Mouse (Mus musculus) embryo, embryonic 10 days (tissue): ENCODE data around the gene Selp.
A peak's percentile ranks its signal among the peaks of the same experiment; 100 is the strongest.

Experiments
- DNase-seq: peaks from one replicate; pipeline ENCODE4 v3.0.0-alpha.2; 2015; ENCODE audit warnings: low spot score

Selp gene

DNA sequence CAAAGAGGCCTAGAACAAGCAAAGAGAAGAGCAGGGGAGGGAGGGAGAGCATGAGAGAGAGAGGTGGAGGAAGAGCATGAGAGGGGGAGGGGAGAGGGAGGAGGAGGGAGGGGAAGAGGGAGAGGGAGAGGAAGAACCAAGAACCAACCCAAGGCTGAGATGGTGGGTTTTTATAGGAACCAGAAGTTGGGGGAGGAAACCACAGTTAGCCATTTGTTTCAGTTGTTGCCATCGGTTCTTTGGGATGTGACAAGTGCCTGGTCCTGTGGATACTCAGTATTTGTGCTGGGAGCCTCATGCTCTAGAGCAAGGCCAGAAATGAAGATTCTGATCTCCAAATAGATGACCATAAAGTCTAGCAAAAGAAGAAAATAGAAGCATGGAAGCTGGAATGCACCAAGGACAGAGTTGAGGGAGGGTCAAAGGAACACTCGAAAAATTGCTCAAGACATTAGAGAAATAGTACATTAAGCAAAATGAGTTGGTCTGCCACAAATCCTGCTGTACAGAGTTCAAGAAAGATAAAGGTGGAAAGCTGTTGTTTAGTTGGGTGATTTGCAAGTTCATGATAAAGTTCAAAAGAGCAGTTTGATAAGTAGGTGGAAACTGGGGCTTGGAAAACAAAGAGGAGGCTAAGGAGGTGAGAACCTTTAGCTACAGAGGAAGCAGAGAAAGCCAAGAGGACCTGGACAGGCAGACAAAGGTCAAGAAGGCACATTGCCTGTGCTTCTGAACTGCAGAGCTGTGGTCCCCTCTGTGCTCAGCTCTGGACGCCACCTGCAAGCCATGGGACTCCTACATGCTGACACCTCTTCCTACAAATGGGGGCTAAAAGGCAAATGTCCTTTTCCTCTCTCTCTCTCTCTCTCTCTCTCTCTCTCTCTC, 5.1 kb downstream of the Selp start:
- DNase-seq: no peak

DNA sequence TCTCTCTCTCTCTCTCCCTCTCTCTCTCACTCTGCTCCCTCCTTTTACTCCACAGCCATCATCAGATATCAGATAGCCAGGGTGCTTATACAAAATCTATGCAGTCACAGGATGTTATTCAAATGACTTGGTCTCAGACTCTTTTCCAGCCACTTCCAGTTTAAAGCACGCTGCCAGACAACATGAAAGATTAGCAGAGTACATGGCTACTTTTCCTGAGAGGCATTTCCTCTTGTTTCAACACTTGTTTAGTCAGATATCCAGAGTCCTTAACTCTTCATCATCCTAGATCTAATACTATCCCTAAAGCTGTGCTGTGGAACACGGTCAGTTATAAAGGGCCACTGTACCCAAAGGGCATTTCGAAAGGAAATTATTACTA, 5.7 kb downstream of the Selp start:
- no peak for DNase-seq

DNA sequence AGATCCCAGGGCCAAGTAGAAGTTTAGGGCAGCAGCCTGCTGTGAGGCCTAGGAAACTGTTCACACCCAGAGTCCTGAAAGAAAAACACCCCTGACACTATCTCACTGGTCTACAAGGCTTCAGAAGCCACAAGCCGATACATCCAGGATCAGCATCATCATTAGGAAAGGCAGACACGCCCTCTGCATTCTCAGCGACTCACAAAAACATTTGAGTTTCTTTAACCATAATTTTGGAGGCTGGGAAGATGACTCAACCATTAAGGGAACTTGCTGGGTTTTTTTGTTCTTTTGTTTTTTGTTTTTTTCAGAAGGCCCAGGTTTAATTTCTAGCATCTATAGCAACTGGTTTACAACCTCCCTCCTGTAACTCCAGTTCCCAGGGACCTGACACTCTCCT, 8.8 kb downstream of the Selp start:
- DNase-seq: no peak

DNA sequence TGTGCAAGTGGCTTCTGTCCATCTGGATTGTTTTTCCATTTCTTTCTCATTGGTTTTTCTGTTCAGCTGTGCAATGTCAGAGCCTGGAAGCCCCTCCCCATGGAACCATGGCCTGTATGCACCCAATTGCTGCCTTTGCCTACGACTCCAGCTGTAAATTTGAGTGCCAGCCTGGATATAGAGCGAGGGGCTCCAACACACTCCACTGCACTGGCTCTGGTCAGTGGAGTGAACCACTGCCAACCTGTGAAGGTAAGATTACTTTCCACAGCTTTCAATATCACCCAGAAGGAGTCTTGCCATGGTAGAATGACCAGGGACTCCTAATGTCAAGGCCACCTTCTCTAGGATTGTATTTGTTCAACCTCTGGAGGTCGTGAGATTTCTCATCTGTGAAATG, 14.9 kb downstream of the Selp start:
- DNase-seq: no peak

DNA sequence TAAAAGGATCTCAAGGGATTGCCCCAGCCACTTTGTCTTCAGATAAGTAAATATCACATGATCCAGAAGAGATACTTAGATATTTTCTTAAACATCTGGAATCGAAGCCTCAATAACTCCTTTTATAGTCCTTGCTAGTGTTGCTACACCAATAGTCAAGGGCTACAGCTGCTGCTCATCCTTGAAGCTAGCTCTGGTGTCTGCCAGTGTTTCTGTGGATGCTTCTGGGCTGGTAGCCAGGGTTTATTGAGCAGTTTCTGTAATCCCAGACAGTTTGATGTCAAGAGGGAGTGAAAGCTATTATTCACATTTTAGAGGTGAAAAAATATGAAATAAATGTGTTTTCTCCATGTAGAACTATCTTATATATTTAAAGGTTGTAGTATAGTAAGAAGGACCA, 17.5 kb downstream of the Selp start:
- no peak for DNase-seq

DNA sequence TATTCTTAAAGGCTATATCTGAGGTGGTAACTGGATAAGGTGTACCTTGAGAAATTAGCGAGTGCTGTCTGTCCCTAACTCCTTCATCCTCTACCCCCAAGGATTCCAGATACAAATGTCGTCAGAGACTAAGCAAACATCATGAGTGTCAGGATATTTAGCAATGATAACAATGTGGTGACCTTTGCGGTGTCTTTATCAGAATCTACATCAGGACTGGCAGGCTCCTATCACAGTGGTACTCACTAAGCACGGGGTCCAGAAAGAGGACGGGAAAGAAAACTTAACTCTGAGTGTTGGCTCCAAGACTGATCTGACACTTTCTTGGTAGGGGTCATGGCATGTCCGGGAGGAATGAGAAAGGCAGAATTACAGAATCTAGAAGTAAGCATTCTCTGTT, 19.0 kb downstream of the Selp start:
- DNase-seq: no peak

DNA sequence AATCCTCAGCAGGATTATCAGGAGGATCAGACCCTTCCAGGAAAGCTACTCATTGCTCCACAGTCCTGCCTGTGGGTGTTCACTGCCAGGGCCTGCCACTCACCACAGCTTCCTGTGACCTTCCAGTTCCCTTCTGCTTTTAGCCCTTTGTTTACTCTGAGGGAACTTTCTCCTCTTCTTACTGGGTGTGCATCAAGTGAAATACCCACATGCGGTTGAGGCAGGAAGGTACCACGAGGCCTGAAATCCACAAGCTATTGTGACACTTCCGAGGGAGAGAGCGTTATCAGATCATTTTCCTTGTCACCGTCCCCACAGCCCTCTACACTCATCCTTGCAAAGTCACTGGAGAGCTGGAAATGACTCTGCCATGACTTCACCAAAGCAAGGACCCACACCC, 20.3 kb downstream of the Selp start:
- no peak for DNase-seq

DNA sequence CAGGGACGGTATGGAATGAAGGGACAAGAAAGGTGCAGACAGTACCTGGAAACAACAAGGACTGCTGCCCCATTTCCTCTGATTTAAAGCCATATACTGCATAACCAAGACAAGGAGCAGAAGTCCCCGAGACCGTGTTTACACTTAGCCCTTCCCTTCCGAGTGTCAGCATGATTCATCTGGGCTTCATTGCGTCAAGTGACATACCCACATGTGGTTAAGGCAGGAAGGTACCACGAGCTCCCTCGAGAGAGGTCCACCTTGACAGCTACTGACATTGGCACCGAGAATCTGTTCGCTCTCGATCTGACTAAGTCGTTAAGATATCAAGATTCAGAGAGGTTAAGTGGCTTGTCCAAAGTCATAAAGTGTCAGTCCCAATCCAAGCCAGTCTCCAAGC, 20.9 kb downstream of the Selp start:
- no peak for DNase-seq

DNA sequence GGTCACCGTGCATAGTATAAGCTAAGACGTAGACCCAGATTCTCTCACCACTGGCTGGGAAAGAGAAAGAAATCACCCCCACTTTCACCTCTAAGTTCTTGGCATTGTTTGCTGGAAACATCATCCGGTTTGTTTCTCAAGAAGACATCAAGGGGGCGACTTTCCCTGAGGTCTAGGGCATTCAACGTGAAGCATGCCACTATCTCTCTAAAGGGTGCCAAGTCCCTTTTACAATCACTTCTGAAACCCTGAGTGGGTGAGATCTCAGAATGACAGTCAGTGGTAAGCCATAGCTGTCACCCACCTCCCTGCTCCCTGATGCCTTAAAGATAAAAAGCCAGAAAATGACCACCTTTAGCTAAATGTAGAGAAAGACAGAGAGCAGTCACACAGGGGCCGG, 21.6 kb downstream of the Selp start:
- DNase-seq: no peak

DNA sequence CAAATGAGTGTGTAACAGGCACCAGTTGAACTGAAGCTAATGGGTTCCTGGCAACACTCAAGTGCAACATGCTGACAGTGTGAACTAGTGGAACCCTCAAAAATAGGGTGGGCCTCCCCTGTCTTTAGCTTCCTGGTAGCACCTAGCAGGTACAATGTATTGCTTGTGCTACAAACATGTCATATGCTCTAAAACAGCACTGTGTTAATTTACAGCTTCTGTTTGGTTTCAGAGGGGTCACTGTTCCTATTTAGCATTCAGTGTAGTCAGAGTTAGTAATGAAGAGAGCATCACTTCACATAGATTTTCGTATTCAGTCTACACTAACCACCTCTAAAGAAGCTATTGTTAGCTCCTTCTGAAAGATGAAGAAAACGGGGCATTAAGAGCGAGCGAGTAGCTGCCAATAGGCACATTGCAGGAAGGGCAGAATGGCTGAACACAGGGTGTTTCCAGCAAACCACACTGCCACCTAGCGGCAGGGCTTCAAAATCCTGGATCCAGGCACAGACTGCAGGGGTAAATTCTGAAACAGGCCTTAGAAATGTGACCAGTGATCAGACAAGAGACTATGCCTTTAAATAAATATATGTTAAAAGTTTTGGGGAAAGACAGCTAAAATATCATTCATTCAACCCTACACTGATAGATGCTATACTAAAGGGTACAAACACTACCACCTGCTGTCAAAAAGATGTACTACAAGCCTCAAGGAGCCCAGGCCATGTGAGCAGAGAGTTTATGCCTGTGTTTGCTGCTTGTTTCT, 23.5 kb downstream of the Selp start:
- DNase-seq: peak; percentile 90

DNA sequence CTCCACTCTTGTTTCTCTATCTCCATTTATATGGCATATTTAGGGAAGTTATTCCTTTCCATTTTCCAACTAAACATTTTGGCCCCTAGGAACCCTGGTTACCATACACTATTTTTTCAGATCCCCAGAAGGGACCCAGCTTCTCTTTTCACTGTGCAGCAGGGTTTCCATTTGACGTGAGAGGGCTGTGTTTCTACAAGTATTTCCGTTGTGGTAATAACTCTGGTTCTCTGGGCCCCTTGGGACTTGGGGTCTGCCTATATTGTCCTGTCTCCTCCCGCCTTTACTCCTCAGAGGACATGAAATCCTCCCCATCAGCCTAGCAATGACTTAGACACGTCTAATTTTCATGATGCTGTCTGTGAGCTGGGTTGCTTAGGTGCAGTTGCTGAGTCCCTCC, 24.4 kb downstream of the Selp start:
- DNase-seq: no peak

DNA sequence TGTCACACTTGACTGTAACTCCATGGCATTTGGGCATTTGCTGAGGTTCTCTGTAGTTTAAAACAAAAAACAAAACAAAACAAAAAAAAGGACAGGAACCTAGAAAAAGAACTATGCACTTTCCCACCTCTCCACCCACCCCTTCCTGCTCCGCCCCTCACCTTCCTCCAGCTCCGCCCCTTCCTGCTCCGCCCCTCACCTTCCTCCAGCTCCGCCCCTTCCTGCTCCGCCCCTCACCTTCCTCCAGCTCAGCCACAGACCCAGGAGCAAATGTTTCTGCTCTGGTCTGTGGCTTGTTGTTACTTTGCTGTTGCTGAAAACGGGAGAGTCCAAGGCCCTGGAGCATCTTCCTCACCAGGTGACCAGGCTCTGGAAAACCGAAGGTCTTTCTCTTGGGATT, 34.0 kb downstream of the Selp start:
- no peak for DNase-seq

DNA sequence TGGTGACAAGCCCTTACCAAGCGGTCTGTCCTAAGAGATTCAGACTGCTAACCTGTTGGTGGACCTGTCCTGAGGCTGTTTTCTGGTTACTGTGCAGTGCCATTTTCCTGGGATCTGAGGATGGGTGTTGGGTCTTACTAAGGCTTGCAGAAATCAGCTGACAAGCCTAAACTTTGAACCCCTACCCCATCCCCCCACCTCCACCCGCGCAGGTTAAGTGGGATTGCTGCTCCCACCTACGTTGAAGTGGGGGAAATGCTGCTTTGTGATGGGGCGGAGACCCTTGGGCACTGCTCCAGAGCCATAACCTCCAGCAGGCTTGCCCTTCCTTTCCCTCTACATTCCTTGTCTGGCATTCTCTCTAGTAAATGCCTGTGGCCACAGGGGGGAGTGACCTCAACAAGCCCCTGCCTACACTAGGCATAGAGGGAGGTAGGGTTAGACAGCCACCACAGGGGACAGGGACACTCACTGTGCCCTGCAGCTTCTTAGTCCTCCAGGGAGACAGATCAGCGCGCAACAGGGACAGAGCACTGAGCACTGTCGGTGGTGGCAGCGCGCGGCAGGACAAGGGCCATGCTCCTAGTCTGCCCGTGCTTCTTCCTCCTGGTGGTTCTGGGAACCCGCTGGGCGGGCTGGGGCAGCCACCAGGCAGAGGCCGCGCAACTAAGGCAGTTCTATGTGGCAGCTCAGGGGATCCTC, 36.5 kb downstream of the Selp start, which contains the start of gene F5:
Gene F5 (plus strand): TSS at position 452 of the 702 bp plus-strand sequence.
- DNase-seq: peak; percentile 41

DNA sequence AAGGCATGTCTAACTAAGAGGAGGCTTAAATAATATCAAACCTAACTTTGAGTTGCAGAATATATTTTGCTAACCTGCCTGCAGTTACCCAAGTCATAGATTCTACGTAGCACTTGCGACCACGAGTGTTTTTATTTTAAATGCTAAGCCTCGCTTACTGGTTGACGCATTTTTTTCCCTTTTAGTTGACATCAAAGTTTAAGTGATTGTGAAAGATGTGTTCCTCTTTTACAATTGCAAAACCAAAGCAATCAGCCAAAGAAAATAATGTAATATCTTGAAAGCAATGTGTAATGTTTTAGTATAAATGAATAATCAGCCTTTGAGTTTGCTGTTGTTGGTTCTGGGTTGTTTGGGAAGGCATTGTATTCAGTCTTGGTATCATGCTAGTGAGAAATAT, 37.8 kb downstream of the Selp start:
- no peak for DNase-seq

DNA sequence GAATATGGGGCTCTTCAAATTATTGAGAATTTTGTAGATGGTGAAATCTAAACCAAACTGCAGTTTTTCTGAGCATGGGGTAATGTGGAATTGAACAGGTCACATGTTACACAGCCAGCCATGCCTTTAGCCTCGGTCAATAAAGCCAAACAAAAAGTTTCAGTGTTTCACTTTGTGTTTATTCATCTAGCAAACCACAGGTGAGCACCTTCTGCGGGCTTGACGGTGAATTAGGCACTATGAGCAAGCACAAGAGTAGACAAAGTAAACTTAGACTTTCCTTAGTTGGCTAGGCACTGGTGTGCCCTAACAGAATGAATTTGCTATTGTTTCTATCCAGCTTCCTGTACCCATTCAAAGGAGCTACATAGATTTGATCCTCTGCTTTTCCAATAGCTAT, 39.9 kb downstream of the Selp start:
- no peak for DNase-seq

DNA sequence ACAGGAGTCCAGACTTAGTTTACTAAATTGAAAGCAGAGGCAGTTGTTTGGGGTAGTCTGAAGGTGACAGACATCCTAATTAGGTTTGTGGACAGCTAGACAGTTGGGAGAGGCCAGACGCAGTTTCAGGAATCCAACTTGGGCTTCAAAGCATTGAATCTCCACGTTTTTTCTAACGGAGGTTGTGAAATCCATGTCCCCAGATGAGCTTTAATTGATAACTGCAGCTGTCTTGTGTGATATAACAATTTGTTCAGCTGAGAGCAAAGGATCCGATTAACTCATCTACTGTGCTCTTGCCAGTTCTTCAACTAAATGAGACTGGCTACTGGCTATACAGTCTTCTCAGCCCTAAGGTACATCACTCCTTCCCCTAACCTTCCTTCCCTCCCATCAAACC, 43.5 kb downstream of the Selp start:
- no peak for DNase-seq

DNA sequence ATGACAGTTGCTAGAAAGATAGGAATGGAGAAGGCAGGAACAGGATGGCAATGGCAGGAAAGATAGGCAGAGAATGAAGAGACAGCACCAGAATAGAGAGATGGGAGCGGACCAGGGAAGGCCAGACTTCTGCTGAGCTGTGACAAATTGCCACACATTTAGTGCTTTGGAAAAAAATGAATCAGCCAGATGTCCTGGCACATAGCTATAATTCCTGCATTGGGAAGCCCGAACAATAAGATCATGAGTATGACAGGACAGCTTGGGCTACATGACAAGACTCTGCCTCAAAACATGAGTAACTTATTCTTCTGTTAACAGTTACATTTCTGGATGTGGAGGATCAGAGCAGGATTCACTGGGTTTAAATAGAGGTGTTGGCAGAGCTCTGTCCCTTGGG, 44.7 kb downstream of the Selp start:
- DNase-seq: no peak

DNA sequence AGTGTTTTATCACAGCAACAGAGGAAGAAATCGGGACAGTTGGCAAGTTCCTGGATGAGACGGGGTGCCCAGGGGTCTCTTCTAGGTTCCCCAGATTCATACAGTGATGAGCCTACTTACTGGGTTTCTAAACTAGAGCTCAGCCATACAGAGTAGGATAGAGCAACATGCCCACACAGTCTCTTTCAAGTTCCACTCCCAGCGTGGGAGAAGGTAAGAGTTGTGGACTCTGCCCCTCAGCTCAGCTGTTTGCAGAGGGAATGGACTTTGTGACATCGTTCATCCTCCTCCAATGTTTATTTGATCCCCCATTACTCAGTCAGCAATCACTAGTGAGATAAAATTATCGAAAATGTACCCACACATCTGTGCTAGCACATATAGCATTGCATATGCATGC, 47.7 kb downstream of the Selp start:
- DNase-seq: no peak

DNA sequence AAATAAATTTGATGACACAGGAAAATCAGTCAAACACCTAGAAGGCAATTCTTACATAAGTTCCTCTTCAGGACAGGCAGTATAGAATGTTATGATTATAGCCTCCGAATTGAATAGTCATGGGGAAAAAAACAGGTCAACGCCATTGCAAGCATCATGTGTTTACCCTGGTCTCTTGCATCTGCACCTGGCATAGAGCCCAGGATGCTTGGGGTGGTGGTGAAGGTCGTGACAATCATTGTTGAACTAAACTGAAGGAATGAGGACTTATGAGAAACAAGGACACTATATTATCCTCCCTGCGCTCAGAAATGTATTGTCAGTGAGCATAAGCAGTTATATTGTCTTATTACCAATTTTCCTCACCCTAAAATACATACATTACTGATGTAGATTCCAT, 53.8 kb downstream of the Selp start:
- no peak for DNase-seq

DNA sequence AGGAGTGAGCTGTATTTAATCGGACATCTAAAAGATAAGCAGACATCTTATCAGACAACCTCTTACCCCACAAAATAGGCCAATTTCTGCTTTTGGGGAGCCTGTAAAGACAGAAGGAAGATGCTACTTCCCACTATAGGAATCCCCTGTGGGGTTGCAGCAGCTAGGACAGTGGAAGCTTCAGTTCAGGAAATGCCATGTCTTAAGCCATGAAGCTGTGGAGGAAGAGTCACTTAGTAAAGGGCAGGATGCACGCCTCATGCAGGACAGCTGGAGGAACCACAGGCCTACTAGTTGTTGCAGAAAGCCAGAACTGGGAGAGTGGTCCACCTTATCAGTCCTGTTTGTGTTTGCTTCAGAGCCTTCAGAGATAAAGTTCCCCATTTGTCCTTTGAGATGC, 55.4 kb downstream of the Selp start:
- no peak for DNase-seq

DNA sequence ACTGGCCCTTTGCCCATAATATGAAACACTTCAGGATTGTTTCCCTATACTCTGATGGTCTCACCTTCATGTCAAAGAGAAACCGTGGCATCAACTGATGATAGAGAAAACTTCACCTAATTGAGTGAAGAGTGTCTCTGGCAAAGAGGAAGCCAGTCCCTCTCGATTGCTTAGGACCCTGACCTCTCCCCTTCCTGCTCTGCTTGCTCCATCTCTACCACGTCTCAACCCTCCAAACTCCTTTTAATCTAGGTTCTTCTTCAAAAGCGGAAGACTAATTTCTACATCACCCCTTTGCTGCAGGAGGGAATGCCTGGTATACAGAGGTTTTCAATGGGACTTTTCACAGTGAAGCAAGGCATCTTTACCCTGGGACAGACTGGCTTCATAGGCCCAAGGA, 58.1 kb downstream of the Selp start:
- DNase-seq: no peak

DNA sequence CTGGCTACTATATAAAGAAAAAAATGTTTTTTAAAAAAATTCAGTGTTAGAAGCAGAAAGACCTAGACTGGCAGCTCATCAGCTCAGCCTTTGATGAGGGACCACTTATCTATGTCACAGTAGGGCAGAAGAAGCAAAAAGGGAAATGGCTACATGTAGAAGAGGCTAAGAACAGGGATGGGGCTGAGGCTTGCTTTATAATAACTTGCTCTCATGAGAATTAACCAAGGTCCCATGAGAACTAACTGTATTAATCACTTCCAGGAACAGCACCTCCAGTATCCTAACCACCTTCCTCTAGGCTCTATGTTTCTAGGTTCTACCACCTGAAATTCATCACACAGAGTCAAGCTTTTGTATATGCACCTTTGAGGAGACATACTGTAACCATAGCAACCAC, 61.8 kb downstream of the Selp start:
- DNase-seq: no peak

DNA sequence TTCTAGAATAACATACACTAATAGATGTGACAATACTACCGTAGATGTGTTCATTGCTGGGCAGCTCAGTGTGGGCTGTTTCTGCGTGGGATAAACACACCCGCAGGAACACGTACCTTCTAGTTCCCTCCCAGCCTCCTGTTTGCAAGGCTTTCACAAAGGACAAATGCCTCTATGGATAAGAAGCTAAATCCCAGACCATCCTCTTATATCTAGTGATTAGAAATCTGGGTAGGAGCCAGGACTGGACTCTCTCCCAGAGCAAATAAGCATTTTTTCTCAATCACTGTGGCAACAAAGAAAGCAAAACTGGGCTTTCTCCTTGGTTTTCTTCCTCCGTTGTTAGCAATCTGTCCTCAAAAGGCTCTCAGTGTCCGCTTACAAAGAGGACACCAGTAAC, 63.4 kb downstream of the Selp start:
- DNase-seq: no peak
